Mouse (Mus musculus) brain, embryonic 14.5 days (tissue): Measurements from ENCODE around the gene Eif2b4. TPM values are rescaled to one million over a fixed set of nuclear protein-coding genes. Genes with fewer than 3 reads are reported as not detected.
A peak's percentile ranks its signal among the peaks of the same experiment; 100 is the strongest.

Source experiments
- DNase-seq: peaks from one replicate; pipeline ENCODE4 v3.0.0-alpha.2; 2011; ENCODE audit warnings: low read depth
- CTCF ChIP-seq: fragments of 200-500 bp; IDR thresholded peaks from 2 replicates; pipeline ENCODE4 v1.5.1; 2012; ENCODE audit warnings: inconsistent platforms, mild to moderate bottlenecking, moderate library complexity, borderline replicate concordance; ENCODE audit not compliant: insufficient read depth, insufficient read length; ENCODE audit errors: extremely low read depth
- POLR2A ChIP-seq: fragments of 200-500 bp; IDR thresholded peaks from 2 replicates; pipeline ENCODE4 v1.6.1; 2012; ENCODE audit warnings: mild to moderate bottlenecking, inconsistent platforms, borderline replicate concordance; ENCODE audit not compliant: poor library complexity, insufficient read depth, insufficient read length, severe bottlenecking; ENCODE audit errors: extremely low read depth
- polyA plus RNA-seq: library from polyadenylated mRNA; depleted of rRNA; stranded (reverse); fragments of >200 nt; gene quantifications from 2 replicates; pipeline ENCODE4 v1.2.3, GENCODE M21; 2012; rRNA removed

Gene Eif2b4
- polyA plus RNA-seq, 1 experiment, result 58.6 TPM

DNA sequence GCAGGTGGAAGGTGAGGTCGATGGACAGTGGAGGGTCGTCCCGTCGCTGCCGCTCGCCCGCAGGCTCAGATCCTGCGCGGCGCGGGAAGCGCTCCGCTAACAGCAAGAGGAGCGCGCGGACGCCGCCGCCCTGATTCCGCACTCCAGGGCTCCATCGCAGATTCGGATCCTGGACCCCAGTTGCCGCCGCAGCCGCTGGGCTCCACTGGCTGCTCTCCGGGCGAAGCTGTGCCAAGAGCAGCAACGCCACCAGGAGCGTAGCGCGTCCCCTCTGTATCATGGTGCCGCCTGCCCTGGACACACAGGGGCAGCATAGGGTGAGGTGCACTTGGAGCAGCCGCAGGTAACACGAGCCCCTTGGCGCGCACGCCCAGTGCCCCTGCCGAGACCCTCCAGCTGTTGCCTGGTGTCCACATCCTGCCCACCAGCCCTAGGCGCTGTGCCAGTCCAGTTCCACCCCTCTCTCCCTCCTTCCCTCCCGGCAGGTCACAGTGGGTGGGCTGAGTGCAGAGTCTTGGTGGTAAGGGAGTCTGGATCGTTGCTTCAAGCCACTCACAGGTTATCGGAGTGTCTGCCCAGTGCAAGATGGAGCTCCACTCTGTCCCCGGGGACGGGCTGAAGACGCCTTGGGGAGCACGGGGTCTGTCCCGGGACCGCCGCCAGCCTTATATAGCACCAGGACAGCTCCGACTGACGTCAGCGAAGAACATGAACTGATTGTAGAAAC, 54.8 kb downstream of the Eif2b4 start, which contains the start of gene Ucn:
Ucn (minus strand) TSS at position 589 of the 727 bp plus-strand sequence.
- DNase-seq, result peak; percentile 3
- TF ChIP-seq CTCF (no peak), POLR2A (no peak)

DNA sequence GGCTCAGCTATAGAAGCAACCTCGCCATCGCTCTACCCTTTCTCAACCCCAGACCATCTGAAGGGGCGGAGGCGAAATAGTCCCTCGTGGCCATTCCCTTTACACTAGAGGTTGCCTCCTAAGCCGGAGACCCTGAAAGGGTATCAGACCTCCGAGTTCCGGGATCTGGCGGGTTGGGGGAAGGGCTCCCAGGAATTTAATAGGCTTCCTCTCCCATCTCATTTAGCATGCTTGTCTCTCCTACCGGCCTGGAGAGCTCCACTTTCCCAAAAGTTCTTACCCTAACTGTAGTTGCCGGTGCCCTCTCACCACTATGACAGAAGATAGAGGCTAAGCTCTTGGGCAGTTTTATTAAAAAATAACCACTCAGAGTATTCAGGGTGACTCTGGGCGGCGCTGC, 55.6 kb downstream of the Eif2b4 start:
- no peak for DNase-seq
- TF ChIP-seq CTCF, result no peak
- TF ChIP-seq POLR2A, result no peak

Other genes starting within 250 kb of the Eif2b4 start
- gene Cgref1, start 247.8 kb downstream of the Eif2b4 start, polyA plus RNA-seq, result 27.4 and 34.4 TPM in 2 replicates
- 178 and 250 TPM in 2 replicates for gene Preb, start 233.1 kb downstream of the Eif2b4 start, polyA plus RNA-seq
- gene Tcf23, start 224.8 kb downstream of the Eif2b4 start, polyA plus RNA-seq, result not detected in 2 replicates
- gene Atraid, start 145.1 kb downstream of the Eif2b4 start, polyA plus RNA-seq, result 122 and 154 TPM in 2 replicates
- 40.7 and 44.5 TPM in 2 replicates for gene Slc5a6, start 144.5 kb downstream of the Eif2b4 start, polyA plus RNA-seq
- gene Cad, start 138.7 kb downstream of the Eif2b4 start, polyA plus RNA-seq, result 33.8 and 34.0 TPM in 2 replicates
- not detected in 2 replicates for gene Dnajc5g, start 87.1 kb downstream of the Eif2b4 start, polyA plus RNA-seq
- 21.2 and 31.6 TPM in 2 replicates for gene Slc30a3, start 85.2 kb downstream of the Eif2b4 start, polyA plus RNA-seq
- gene Trim54, start 76.7 kb downstream of the Eif2b4 start, polyA plus RNA-seq, result 0.05 TPM in 1 of 2 replicates, not detected in the other
- not detected in 2 replicates for gene Ucn, start 54.6 kb downstream of the Eif2b4 start, polyA plus RNA-seq
- 55.9 and 74.4 TPM in 2 replicates for gene Mpv17, start 39.2 kb downstream of the Eif2b4 start, polyA plus RNA-seq
- 3.7 and 4.1 TPM in 2 replicates for gene Gm29609, start 13.5 kb downstream of the Eif2b4 start, polyA plus RNA-seq
- gene Gtf3c2, start 13.3 kb downstream of the Eif2b4 start, polyA plus RNA-seq, result 94.3 and 110 TPM in 2 replicates
- gene Snx17, start 203 bp downstream of the Eif2b4 start, polyA plus RNA-seq, result 96.8 and 110 TPM in 2 replicates
- 62.0 and 96.9 TPM in 2 replicates for gene Zfp513, start 8.9 kb upstream of the Eif2b4 start, polyA plus RNA-seq
- gene Ppm1g, start 27.3 kb upstream of the Eif2b4 start, polyA plus RNA-seq, result 143 and 192 TPM in 2 replicates
- gene Nrbp1, start 47.4 kb upstream of the Eif2b4 start, polyA plus RNA-seq, result 143 and 175 TPM in 2 replicates
- 0.15 TPM in 1 of 2 replicates, not detected in the other for gene Gm9970, start 47.8 kb upstream of the Eif2b4 start, polyA plus RNA-seq
- gene Krtcap3, start 58.3 kb upstream of the Eif2b4 start, polyA plus RNA-seq, result 3.4 and 6.4 TPM in 2 replicates
- 48.2 and 51.9 TPM in 2 replicates for gene Ift172, start 97.7 kb upstream of the Eif2b4 start, polyA plus RNA-seq
- gene Fndc4, start 102.7 kb upstream of the Eif2b4 start, polyA plus RNA-seq, result 149 and 214 TPM in 2 replicates
- 0.77 and 0.86 TPM in 2 replicates for gene Gckr, start 104.0 kb upstream of the Eif2b4 start, polyA plus RNA-seq